Mouse (Mus musculus) embryonic facial prominence, embryonic 11.5 days (tissue): ENCODE measurements at regions not wholly inside any gene's neighbourhood (a gene's known extent, or its start where the extent isn't known, plus 50 kb on each side); places are given as distances from the start of the nearest gene placed in this dataset.

Experiments
- ATAC-seq: fragments of 200-750 bp; cut with Nextera tagmentation; replicated peaks from 2 replicates; pipeline ENCODE4 v1.8.0; 2017; ENCODE audit warnings: low read depth; ENCODE audit not compliant: insufficient number of reproducible peaks, low FRiP score, low TSS enrichment
- DNase-seq: peaks from one replicate; pipeline ENCODE4 v3.0.0-alpha.2; 2015; ENCODE audit warnings: low spot score
- H3K27ac ChIP-seq: fragments of 300-500 bp; sonication (generic); replicated peaks from 2 replicates; pipeline ENCODE4 v1.5.1; 2014; ENCODE audit warnings: mild to moderate bottlenecking, low read depth, low read length, control low read depth
- H3K27me3 ChIP-seq: fragments of 300-500 bp; sonication (generic); 2 replicates; pipeline ENCODE4 v1.6.1; 2014; ENCODE audit warnings: mild to moderate bottlenecking, low read length, moderate library complexity, mixed read lengths; ENCODE audit not compliant: control insufficient read depth, insufficient read depth
- H3K36me3 ChIP-seq: fragments of 300-500 bp; sonication (generic); replicated peaks from 2 replicates; pipeline ENCODE4 v1.6.1; 2014; ENCODE audit warnings: low read depth, mild to moderate bottlenecking, low read length, moderate library complexity, mixed read lengths; ENCODE audit not compliant: control insufficient read depth, insufficient read depth
- H3K4me1 ChIP-seq: fragments of 300-500 bp; sonication (generic); 2 replicates; pipeline ENCODE4 v1.6.1; 2014; ENCODE audit warnings: low read length, mixed read lengths; ENCODE audit not compliant: control insufficient read depth, insufficient read depth
- H3K4me2 ChIP-seq: fragments of 300-500 bp; sonication (generic); 2 replicates; pipeline ENCODE4 v1.6.1; 2014; ENCODE audit warnings: low read depth, mild to moderate bottlenecking, control low read depth, low read length, moderate library complexity
- H3K4me3 ChIP-seq: fragments of 300-500 bp; sonication (generic); 2 replicates; pipeline ENCODE4 v1.5.1; 2014; ENCODE audit warnings: low read depth, low read length, control low read depth
- H3K9ac ChIP-seq: fragments of 300-500 bp; sonication (generic); replicated peaks from 2 replicates; pipeline ENCODE4 v1.6.1; 2014; ENCODE audit warnings: mild to moderate bottlenecking, control low read depth, low read length
- H3K9me3 ChIP-seq: fragments of 300-500 bp; sonication (generic); replicated peaks from 2 replicates; pipeline ENCODE4 v1.6.1; 2016; ENCODE audit warnings: mild to moderate bottlenecking, low read length, inconsistent platforms, mixed read lengths; ENCODE audit not compliant: control insufficient read depth
- WGBS: fragments of 180-500 bp; shearing (Covaris S2); extraction: QIAGEN DNeasy Blood & Tissue Kit; methylation state at CpG from one replicate; pipeline ENCODE4 v1.1.7; 2014; 5-methylcytosine and 5-hydroxymethylcytosine counted together

- Histone ChIP-seq H3K4me1 (no peaks in the 10 kb centered on the region), H3K9me3 (no peaks in the 10 kb centered on the region), H3K27me3 (no peaks in the 10 kb centered on the region), H3K36me3 (no peaks in the 10 kb centered on the region), H3K4me2 (no peak overlapping the region), H3K4me3 (no peak overlapping the region), H3K27ac (no peak overlapping the region), H3K9ac (no peak overlapping the region)
- 68% methylated on average over 1 of the region's 1 CpGs for WGBS
- DNase-seq (no peak), ATAC-seq (no peak)
Observed at GRCm38 (mm10) chr3:119492627-119493026, 291.6 kb downstream of the Ptbp2 start.

- Histone ChIP-seq H3K27me3 (no peaks in the 10 kb centered on the region), H3K4me3 (no peak overlapping the region), H3K9me3 (no peaks in the 10 kb centered on the region), H3K9ac (no peak overlapping the region), H3K27ac (no peak overlapping the region), H3K4me2 (no peak overlapping the region), H3K36me3 (no peaks in the 10 kb centered on the region), H3K4me1 (no peaks in the 10 kb centered on the region)
- no peak for DNase-seq
- no peak for ATAC-seq
Observed at GRCm38 (mm10) chr3:119489336-119489735, 294.9 kb downstream of the Ptbp2 start.
